Mouse (Mus musculus) erythroblast, embryonic 14.5 days (primary cell): Measurements from ENCODE around the gene Phf14. TPM values are rescaled to one million over a fixed set of nuclear protein-coding genes. Genes with fewer than 3 reads are reported as not detected.

Source experiments
- H3K27me3 ChIP-seq: 2 replicates; pipeline ENCODE4 v1.6.1; 2012; ENCODE audit warnings: inconsistent platforms; ENCODE audit not compliant: control insufficient read depth
- H3K36me3 ChIP-seq: 2 replicates; pipeline ENCODE4 v1.6.1; 2012; ENCODE audit warnings: mild to moderate bottlenecking, inconsistent platforms; ENCODE audit not compliant: control insufficient read depth
- H3K4me1 ChIP-seq: 2 replicates; pipeline ENCODE4 v1.6.1; 2012; ENCODE audit warnings: inconsistent platforms; ENCODE audit not compliant: control insufficient read depth
- H3K4me3 ChIP-seq: replicated peaks from 2 replicates; pipeline ENCODE3; 2012; ENCODE audit warnings: moderate library complexity, mild to moderate bottlenecking, inconsistent platforms
- H3K9me3 ChIP-seq: 2 replicates; pipeline ENCODE4 v1.6.1; 2012; ENCODE audit warnings: low read length, inconsistent platforms, mixed read lengths; ENCODE audit not compliant: control insufficient read depth
- GATA1 ChIP-seq: IDR thresholded peaks from 2 replicates; pipeline ENCODE4 v1.6.1; 2012; ENCODE audit warnings: low read length, inconsistent platforms, mixed read lengths
- TAL1 ChIP-seq: IDR thresholded peaks from 3 replicates; pipeline ENCODE4 v1.6.1; 2012; ENCODE audit warnings: low read length, inconsistent platforms, mixed read lengths
- polyA plus RNA-seq: library from polyadenylated mRNA; stranded (reverse); fragments of >175 nt; gene quantifications from 2 replicates; pipeline ENCODE4 v1.2.3, GENCODE M21; 2012

The Phf14 gene
- polyA plus RNA-seq, 1 experiment, result 0.42 TPM

- no peak for TF ChIP-seq TAL1
- no peak for TF ChIP-seq GATA1
- Histone ChIP-seq H3K9me3 (no peaks in the 10 kb centered on the region), H3K4me3 (no peak overlapping the region), H3K4me1 (no peaks in the 10 kb centered on the region), H3K27me3 (no peaks in the 10 kb centered on the region), H3K36me3 (peaks cover 5% of the 10 kb centered on the region)
Observed at GRCm38 (mm10) chr6:12014035-12014434, 106.4 kb downstream of the Phf14 start.

- no peak for TF ChIP-seq TAL1
- TF ChIP-seq GATA1, result no peak
- Histone ChIP-seq H3K4me3 (no peak overlapping the region), H3K4me1 (no peaks in the 10 kb centered on the region), H3K27me3 (no peaks in the 10 kb centered on the region), H3K9me3 (no peaks in the 10 kb centered on the region), H3K36me3 (peaks cover 5% of the 10 kb centered on the region)
Observed at GRCm38 (mm10) chr6:12014733-12015132, 107.1 kb downstream of the Phf14 start.

- Histone ChIP-seq H3K4me1 (peaks cover 3% of the 10 kb centered on the region), H3K36me3 (peaks cover 11% of the 10 kb centered on the region), H3K4me3 (no peak overlapping the region), H3K9me3 (no peaks in the 10 kb centered on the region), H3K27me3 (no peaks in the 10 kb centered on the region)
- TF ChIP-seq TAL1, result no peak
- TF ChIP-seq GATA1, result no peak
Observed at GRCm38 (mm10) chr6:12019736-12020135, 112.1 kb downstream of the Phf14 start.

GRCm38 (mm10) chr6:12020156-12020555, 112.5 kb downstream of the Phf14 start:
- Histone ChIP-seq H3K36me3 (peaks cover 9% of the 10 kb centered on the region), H3K4me3 (no peak overlapping the region), H3K4me1 (peaks cover 3% of the 10 kb centered on the region), H3K9me3 (no peaks in the 10 kb centered on the region), H3K27me3 (no peaks in the 10 kb centered on the region)
- TF ChIP-seq GATA1, result no peak
- no peak for TF ChIP-seq TAL1

GRCm38 (mm10) chr6:12020738-12021137, 113.1 kb downstream of the Phf14 start:
- TF ChIP-seq GATA1 (no peak), TAL1 (no peak)
- Histone ChIP-seq H3K4me1 (peaks cover 3% of the 10 kb centered on the region), H3K9me3 (no peaks in the 10 kb centered on the region), H3K4me3 (no peak overlapping the region), H3K36me3 (peaks cover 9% of the 10 kb centered on the region), H3K27me3 (no peaks in the 10 kb centered on the region)

- Histone ChIP-seq H3K36me3 (peaks cover 9% of the 10 kb centered on the region), H3K27me3 (no peaks in the 10 kb centered on the region), H3K9me3 (no peaks in the 10 kb centered on the region), H3K4me3 (no peak overlapping the region), H3K4me1 (peaks cover 3% of the 10 kb centered on the region)
- TF ChIP-seq TAL1, result no peak
- no peak for TF ChIP-seq GATA1
Observed at GRCm38 (mm10) chr6:12021480-12021879, 113.9 kb downstream of the Phf14 start.

- Histone ChIP-seq H3K4me1 (peaks cover 3% of the 10 kb centered on the region), H3K27me3 (no peaks in the 10 kb centered on the region), H3K36me3 (peaks cover 9% of the 10 kb centered on the region), H3K4me3 (no peak overlapping the region), H3K9me3 (no peaks in the 10 kb centered on the region)
- TF ChIP-seq TAL1 (no peak), GATA1 (no peak)
Observed at GRCm38 (mm10) chr6:12023395-12023794, 115.8 kb downstream of the Phf14 start.

- Histone ChIP-seq H3K27me3 (no peaks in the 10 kb centered on the region), H3K4me1 (peaks cover 3% of the 10 kb centered on the region), H3K9me3 (no peaks in the 10 kb centered on the region), H3K4me3 (no peak overlapping the region), H3K36me3 (no peaks in the 10 kb centered on the region)
- TF ChIP-seq TAL1 (no peak), GATA1 (no peak)
Observed at GRCm38 (mm10) chr6:12026804-12027537, 119.4 kb downstream of the Phf14 start.

GRCm38 (mm10) chr6:12034561-12034960, 127.0 kb downstream of the Phf14 start:
- Histone ChIP-seq H3K4me3 (no peak overlapping the region), H3K36me3 (no peaks in the 10 kb centered on the region), H3K27me3 (no peaks in the 10 kb centered on the region), H3K4me1 (no peaks in the 10 kb centered on the region), H3K9me3 (no peaks in the 10 kb centered on the region)
- TF ChIP-seq TAL1 (no peak), GATA1 (no peak)

- no peaks in the 10 kb centered on the region for H3K27me3 ChIP-seq
- H3K4me1 ChIP-seq, result no peaks in the 10 kb centered on the region
- H3K36me3 ChIP-seq, result no peaks in the 10 kb centered on the region
- H3K9me3 ChIP-seq, result no peaks in the 10 kb centered on the region
- H3K4me3 ChIP-seq, result no peak overlapping the region
- TF ChIP-seq GATA1 (no peak), TAL1 (no peak)
Observed at GRCm38 (mm10) chr6:12038268-12038667, 130.7 kb downstream of the Phf14 start.
